Mouse (Mus musculus): ENCODE measurements around the gene Gab2.
A peak's percentile ranks its signal among the peaks of the same experiment; 100 is the strongest.

Gene Gab2

GRCm38 (mm10) chr7:97315656-97316055 is 234.3 kb downstream of the Gab2 start:
- DNase-seq (ENCODE audit: low spot score in 2 of 2): no peak

GRCm38 (mm10) chr7:97317706-97318105 is 236.3 kb downstream of the Gab2 start:
- no peak for DNase-seq (ENCODE audit: low spot score in 2 of 2)

- DNase-seq (ENCODE audit: low spot score in 2 of 2): no peak
Observed at GRCm38 (mm10) chr7:97324342-97324741, 243.0 kb downstream of the Gab2 start.

- no peak for DNase-seq (ENCODE audit: low spot score in 2 of 2)
Observed at GRCm38 (mm10) chr7:97325156-97325985, 244.0 kb downstream of the Gab2 start.

GRCm38 (mm10) chr7:97327376-97327775 is 246.0 kb downstream of the Gab2 start:
- DNase-seq (ENCODE audit: low spot score in 2 of 2): no peak

GRCm38 (mm10) chr7:97328891-97329588 is 247.7 kb downstream of the Gab2 start:
- DNase-seq (ENCODE audit: low spot score in 2 of 2): no peak

GRCm38 (mm10) chr7:97329676-97330075 is 248.3 kb downstream of the Gab2 start:
- no peak for DNase-seq (ENCODE audit: low spot score in 2 of 2)

- DNase-seq (ENCODE audit: low spot score in 2 of 2): peak in 1 of 2 experiments; percentile 6
Observed at GRCm38 (mm10) chr7:97330931-97331645, 249.7 kb downstream of the Gab2 start.

GRCm38 (mm10) chr7:97331726-97332666 is 250.6 kb downstream of the Gab2 start, which contains the start of the genes Usp35 and Kctd21:
Gene Usp35 (minus strand): TSS chr7:97332020.
Gene Kctd21 (plus strand): TSS chr7:97332327.
- peak; percentile 95 to 96 for DNase-seq (ENCODE audit: low spot score in 2 of 2)

- no peak for DNase-seq (ENCODE audit: low spot score in 2 of 2)
Observed at GRCm38 (mm10) chr7:97332667-97333041, 251.3 kb downstream of the Gab2 start.

- peak in 1 of 2 experiments; percentile 8 for DNase-seq (ENCODE audit: low spot score in 2 of 2)
Observed at GRCm38 (mm10) chr7:97333113-97333898, 251.9 kb downstream of the Gab2 start.

GRCm38 (mm10) chr7:97334406-97334805 is 253.0 kb downstream of the Gab2 start:
- no peak for DNase-seq (ENCODE audit: low spot score in 2 of 2)

- no peak for DNase-seq (ENCODE audit: low spot score in 2 of 2)
Observed at GRCm38 (mm10) chr7:97336678-97337077, 255.3 kb downstream of the Gab2 start.

- no peak for DNase-seq (ENCODE audit: low spot score in 2 of 2)
Observed at GRCm38 (mm10) chr7:97338593-97338992, 257.2 kb downstream of the Gab2 start.

- no peak for DNase-seq (ENCODE audit: low spot score in 2 of 2)
Observed at GRCm38 (mm10) chr7:97339623-97340022, 258.2 kb downstream of the Gab2 start.

- no peak for DNase-seq (ENCODE audit: low spot score in 2 of 2)
Observed at GRCm38 (mm10) chr7:97340907-97341849, 259.8 kb downstream of the Gab2 start.

- no peak for DNase-seq (ENCODE audit: low spot score in 2 of 2)
Observed at GRCm38 (mm10) chr7:97342961-97343360, 261.6 kb downstream of the Gab2 start.

GRCm38 (mm10) chr7:97344655-97345054 is 263.3 kb downstream of the Gab2 start:
- no peak for DNase-seq (ENCODE audit: low spot score in 2 of 2)

GRCm38 (mm10) chr7:97345229-97345871 is 264.0 kb downstream of the Gab2 start:
- DNase-seq (ENCODE audit: low spot score in 2 of 2): no peak
